Mouse (Mus musculus) limb, embryonic 15.5 days (tissue): ENCODE measurements around the gene Cryzl2. TPM values are rescaled to one million over a fixed set of nuclear protein-coding genes. Genes with fewer than 3 reads are reported as not detected.
A peak's percentile ranks its signal among the peaks of the same experiment; 100 is the strongest.

Experiments
- ATAC-seq: fragments of 200-750 bp; cut with Nextera tagmentation; 2 replicates; pipeline ENCODE4 v1.8.0; 2017; ENCODE audit warnings: low read depth, moderate TSS enrichment; ENCODE audit not compliant: insufficient number of reproducible peaks, low FRiP score, low TSS enrichment
- H3K27ac ChIP-seq: fragments of 300-500 bp; sonication (generic); 2 replicates; pipeline ENCODE4 v1.5.1; 2015; ENCODE audit warnings: moderate library complexity, mild to moderate bottlenecking, inconsistent platforms
- H3K27me3 ChIP-seq: fragments of 300-500 bp; sonication (generic); 2 replicates; pipeline ENCODE4 v1.6.1; 2015; ENCODE audit warnings: inconsistent platforms
- H3K36me3 ChIP-seq: fragments of 300-500 bp; sonication (generic); 2 replicates; pipeline ENCODE4 v1.6.1; 2015; ENCODE audit warnings: inconsistent platforms
- H3K4me1 ChIP-seq: fragments of 300-500 bp; sonication (generic); 2 replicates; pipeline ENCODE4 v1.6.1; 2015; ENCODE audit warnings: inconsistent platforms
- H3K4me2 ChIP-seq: fragments of 300-500 bp; sonication (generic); 2 replicates; pipeline ENCODE4 v1.6.1; 2015; ENCODE audit warnings: mild to moderate bottlenecking, inconsistent platforms
- H3K4me3 ChIP-seq: fragments of 300-500 bp; sonication (generic); 2 replicates; pipeline ENCODE4 v1.5.1; 2015; ENCODE audit warnings: mild to moderate bottlenecking, inconsistent platforms
- H3K9ac ChIP-seq: fragments of 300-500 bp; sonication (generic); 2 replicates; pipeline ENCODE4 v1.6.1; 2015; ENCODE audit warnings: inconsistent platforms
- H3K9me3 ChIP-seq: fragments of 300-500 bp; sonication (generic); 2 replicates; pipeline ENCODE4 v1.6.1; 2016; ENCODE audit warnings: inconsistent platforms
- WGBS: fragments of 180-500 bp; shearing (Covaris S2); methylation state at CpG from one replicate; pipeline ENCODE4 v1.1.7; 2015; 5-methylcytosine and 5-hydroxymethylcytosine counted together
- polyA plus RNA-seq: library from polyadenylated mRNA; unstranded; fragments of >200 nt; fragmentation: Nextera tagmentation; extraction: Ambion mirVana; gene quantifications from 2 replicates; pipeline ENCODE4 v1.2.1, GENCODE M21; 2015

Gene Cryzl2
- polyA plus RNA-seq, 1 experiment from 2014 or later: 10.9 TPM

- Histone ChIP-seq H3K27me3 (peaks cover 5% of the 10 kb centered on the region; the same call in 1 of the 2 replicates), H3K27ac (no peak overlapping the region), H3K4me1 (0 out of 2 replicates have a peak, but pooled peaks cover 8% of the 10 kb centered on the region), H3K9ac (no peak overlapping the region), H3K4me2 (no peak overlapping the region), H3K4me3 (no peak overlapping the region), H3K9me3 (no peaks in the 10 kb centered on the region), H3K36me3 (no peaks in the 10 kb centered on the region)
- WGBS: 66% methylated on average over 4 of the region's 4 CpGs
- ATAC-seq: no peak
These were observed 55.9 kb downstream of the Cryzl2 start for GRCm38 (mm10) chr1:157514298-157514697.

- no peak overlapping the region for H3K4me2 ChIP-seq
- no peaks in the 10 kb centered on the region for H3K36me3 ChIP-seq
- peaks cover 2% of the 10 kb centered on the region; the same call in 1 of the 2 replicates for H3K27me3 ChIP-seq
- H3K4me1 ChIP-seq: 0 out of 2 replicates have a peak, but pooled peaks cover 8% of the 10 kb centered on the region
- H3K9me3 ChIP-seq: no peaks in the 10 kb centered on the region
- no peak for ATAC-seq
- H3K9ac ChIP-seq: no peak overlapping the region
- 66% methylated on average over 8 of the region's 8 CpGs for WGBS
- no peak overlapping the region for H3K4me3 ChIP-seq
- H3K27ac ChIP-seq: no peak overlapping the region
These were observed 58.7 kb downstream of the Cryzl2 start for GRCm38 (mm10) chr1:157516838-157517808.

- ATAC-seq: peak; percentile 76; the same call in 1 of the 2 replicates
- H3K4me3 ChIP-seq: no peak overlapping the region
- no peaks in the 10 kb centered on the region for H3K27me3 ChIP-seq
- 34% methylated on average over 4 of the region's 4 CpGs for WGBS
- no peaks in the 10 kb centered on the region for H3K36me3 ChIP-seq
- 0 out of 2 replicates have a peak, but pooled peaks cover 8% of the 10 kb centered on the region for H3K4me1 ChIP-seq
- no peak overlapping the region; the same call in 1 of the 2 replicates for H3K27ac ChIP-seq
- H3K9ac ChIP-seq: no peak overlapping the region
- no peak overlapping the region for H3K4me2 ChIP-seq
- no peaks in the 10 kb centered on the region for H3K9me3 ChIP-seq
These were observed 59.7 kb downstream of the Cryzl2 start for GRCm38 (mm10) chr1:157518111-157518523.

GRCm38 (mm10) chr1:157519396-157519795, 61.0 kb downstream of the Cryzl2 start:
- no peak for ATAC-seq
- no peak overlapping the region for H3K4me3 ChIP-seq
- H3K27ac ChIP-seq: no peak overlapping the region
- 85% methylated on average over 2 of the region's 2 CpGs for WGBS
- no peaks in the 10 kb centered on the region for H3K9me3 ChIP-seq
- H3K4me1 ChIP-seq: 0 out of 2 replicates have a peak, but pooled peaks cover 8% of the 10 kb centered on the region
- H3K4me2 ChIP-seq: no peak overlapping the region
- H3K27me3 ChIP-seq: no peaks in the 10 kb centered on the region
- H3K9ac ChIP-seq: no peak overlapping the region
- no peaks in the 10 kb centered on the region for H3K36me3 ChIP-seq

- H3K9me3 ChIP-seq: no peaks in the 10 kb centered on the region
- H3K27ac ChIP-seq: no peak overlapping the region
- H3K27me3 ChIP-seq: no peaks in the 10 kb centered on the region
- no peak overlapping the region for H3K9ac ChIP-seq
- 92% methylated on average over 5 of the region's 5 CpGs for WGBS
- H3K36me3 ChIP-seq: no peaks in the 10 kb centered on the region
- H3K4me3 ChIP-seq: no peak overlapping the region
- 0 out of 2 replicates have a peak, but pooled peaks cover 6% of the 10 kb centered on the region for H3K4me1 ChIP-seq
- H3K4me2 ChIP-seq: no peak overlapping the region
- ATAC-seq: no peak
These were observed 63.9 kb downstream of the Cryzl2 start for GRCm38 (mm10) chr1:157522322-157522721.

GRCm38 (mm10) chr1:157524775-157525174, 66.4 kb downstream of the Cryzl2 start:
- no peaks in the 10 kb centered on the region for H3K4me1 ChIP-seq
- no peak overlapping the region for H3K4me3 ChIP-seq
- no peak overlapping the region for H3K27ac ChIP-seq
- H3K4me2 ChIP-seq: no peak overlapping the region
- no peaks in the 10 kb centered on the region for H3K36me3 ChIP-seq
- no peaks in the 10 kb centered on the region; the same call in 1 of the 2 replicates for H3K27me3 ChIP-seq
- no peak overlapping the region for H3K9ac ChIP-seq
- WGBS: 83% methylated on average over 7 of the region's 7 CpGs
- H3K9me3 ChIP-seq: no peaks in the 10 kb centered on the region
- ATAC-seq: no peak

GRCm38 (mm10) chr1:157525692-157526354, 67.4 kb downstream of the Cryzl2 start:
- H3K27ac ChIP-seq: no peak overlapping the region
- no peak for ATAC-seq

GRCm38 (mm10) chr1:157526625-157527024, 68.2 kb downstream of the Cryzl2 start:
- H3K27me3 ChIP-seq: no peaks in the 10 kb centered on the region; the same call in 1 of the 2 replicates
- no peak overlapping the region for H3K27ac ChIP-seq
- no peak overlapping the region for H3K4me3 ChIP-seq
- H3K9ac ChIP-seq: no peak overlapping the region
- H3K36me3 ChIP-seq: no peaks in the 10 kb centered on the region
- no peaks in the 10 kb centered on the region for H3K4me1 ChIP-seq
- no peak for ATAC-seq
- 67% methylated on average over 5 of the region's 5 CpGs for WGBS
- no peak overlapping the region for H3K4me2 ChIP-seq
- H3K9me3 ChIP-seq: no peaks in the 10 kb centered on the region

More at GRCm38 (mm10) chr1:157525692-157526354, 67.4 kb downstream of the Cryzl2 start:
- Histone ChIP-seq H3K9ac (no peak overlapping the region), H3K4me3 (no peak overlapping the region), H3K4me1 (no peaks in the 10 kb centered on the region), H3K36me3 (no peaks in the 10 kb centered on the region), H3K9me3 (no peaks in the 10 kb centered on the region), H3K27me3 (no peaks in the 10 kb centered on the region; the same call in 1 of the 2 replicates), H3K4me2 (no peak overlapping the region)
- WGBS: 78% methylated on average over 16 of the region's 16 CpGs

GRCm38 (mm10) chr1:157532826-157533460, 74.6 kb downstream of the Cryzl2 start:
- H3K27me3 ChIP-seq: peaks cover 6% of the 10 kb centered on the region; the same call in 1 of the 2 replicates
- no peak overlapping the region for H3K27ac ChIP-seq
- H3K9me3 ChIP-seq: no peaks in the 10 kb centered on the region
- 37% methylated on average over 8 of the region's 8 CpGs for WGBS
- ATAC-seq: no peak
- no peaks in the 10 kb centered on the region for H3K36me3 ChIP-seq
- no peak overlapping the region for H3K9ac ChIP-seq
- H3K4me3 ChIP-seq: no peak overlapping the region
- no peaks in the 10 kb centered on the region for H3K4me1 ChIP-seq
- no peak overlapping the region for H3K4me2 ChIP-seq

GRCm38 (mm10) chr1:157535571-157535970, 77.2 kb downstream of the Cryzl2 start:
- Histone ChIP-seq H3K4me1 (no peaks in the 10 kb centered on the region), H3K9me3 (no peaks in the 10 kb centered on the region), H3K27ac (no peak overlapping the region), H3K4me3 (no peak overlapping the region), H3K27me3 (peaks cover 6% of the 10 kb centered on the region; the same call in 1 of the 2 replicates), H3K36me3 (no peaks in the 10 kb centered on the region), H3K4me2 (no peak overlapping the region), H3K9ac (no peak overlapping the region)
- 100% methylated on average over 1 of the region's 1 CpGs for WGBS
- ATAC-seq: no peak

GRCm38 (mm10) chr1:157536471-157536870, 78.1 kb downstream of the Cryzl2 start:
- H3K9ac ChIP-seq: no peak overlapping the region
- ATAC-seq: no peak
- H3K4me1 ChIP-seq: no peaks in the 10 kb centered on the region
- no peak overlapping the region for H3K27ac ChIP-seq
- no peak overlapping the region for H3K4me3 ChIP-seq
- WGBS: 6% methylated on average over 6 of the region's 6 CpGs
- no peaks in the 10 kb centered on the region for H3K36me3 ChIP-seq
- H3K27me3 ChIP-seq: peaks cover 6% of the 10 kb centered on the region; the same call in 1 of the 2 replicates
- H3K4me2 ChIP-seq: no peak overlapping the region
- H3K9me3 ChIP-seq: no peaks in the 10 kb centered on the region
